Mouse (Mus musculus) neural tube, embryonic 11.5 days (tissue): ENCODE measurements around the gene Arid1b. TPM values are rescaled to one million over a fixed set of nuclear protein-coding genes. Genes with fewer than 3 reads are reported as not detected.

Experiments used
- ATAC-seq: fragments of 200-750 bp; cut with Nextera tagmentation; 2 replicates; pipeline ENCODE4 v1.8.0; 2017; ENCODE audit warnings: moderate number of reproducible peaks, mild to moderate bottlenecking, moderate TSS enrichment, moderate library complexity; ENCODE audit not compliant: insufficient read depth, low FRiP score, low TSS enrichment
- DNase-seq: peaks from one replicate; pipeline ENCODE4 v3.0.0-alpha.2; 2015; ENCODE audit warnings: low spot score
- H3K27ac ChIP-seq: fragments of 300-500 bp; sonication (generic); 2 replicates; pipeline ENCODE4 v1.5.1; 2014; ENCODE audit warnings: low read depth, mild to moderate bottlenecking, low read length
- H3K27me3 ChIP-seq: fragments of 300-500 bp; sonication (generic); 2 replicates; pipeline ENCODE4 v1.6.1; 2014; ENCODE audit warnings: mild to moderate bottlenecking, low read length, mixed read lengths; ENCODE audit not compliant: control insufficient read depth, insufficient read depth
- H3K36me3 ChIP-seq: fragments of 300-500 bp; sonication (generic); 2 replicates; pipeline ENCODE4 v1.6.1; 2014; ENCODE audit warnings: mild to moderate bottlenecking, low read length, moderate library complexity, mixed read lengths; ENCODE audit not compliant: control insufficient read depth, insufficient read depth
- H3K4me1 ChIP-seq: fragments of 300-500 bp; sonication (generic); 2 replicates; pipeline ENCODE4 v1.6.1; 2014; ENCODE audit warnings: low read length, mixed read lengths; ENCODE audit not compliant: control insufficient read depth, insufficient read depth
- H3K4me2 ChIP-seq: fragments of 300-500 bp; sonication (generic); 2 replicates; pipeline ENCODE4 v1.6.1; 2014; ENCODE audit warnings: low read depth, mild to moderate bottlenecking, moderate library complexity
- H3K4me3 ChIP-seq: fragments of 300-500 bp; sonication (generic); 2 replicates; pipeline ENCODE4 v1.5.1; 2014; ENCODE audit warnings: low read depth, low read length
- H3K9ac ChIP-seq: fragments of 300-500 bp; sonication (generic); 2 replicates; pipeline ENCODE4 v1.6.1; 2014; ENCODE audit warnings: mild to moderate bottlenecking, low read length
- H3K9me3 ChIP-seq: fragments of 300-500 bp; sonication (generic); 2 replicates; pipeline ENCODE4 v1.6.1; 2016; ENCODE audit warnings: low read length; ENCODE audit not compliant: control insufficient read depth
- WGBS: fragments of 180-500 bp; shearing (Covaris S2); extraction: QIAGEN DNeasy Blood & Tissue Kit; methylation state at CpG from one replicate; pipeline ENCODE4 v1.1.7; 2014; 5-methylcytosine and 5-hydroxymethylcytosine counted together
- polyA plus RNA-seq: library from polyadenylated mRNA; unstranded; fragments of >200 nt; fragmentation: Nextera tagmentation; extraction: Ambion mirVana; gene quantifications from 2 replicates; pipeline ENCODE4 v1.2.1, GENCODE M21; 2014

Gene Arid1b
- polyA plus RNA-seq, 1 experiment from 2014 or later: 14.3 TPM

DNA sequence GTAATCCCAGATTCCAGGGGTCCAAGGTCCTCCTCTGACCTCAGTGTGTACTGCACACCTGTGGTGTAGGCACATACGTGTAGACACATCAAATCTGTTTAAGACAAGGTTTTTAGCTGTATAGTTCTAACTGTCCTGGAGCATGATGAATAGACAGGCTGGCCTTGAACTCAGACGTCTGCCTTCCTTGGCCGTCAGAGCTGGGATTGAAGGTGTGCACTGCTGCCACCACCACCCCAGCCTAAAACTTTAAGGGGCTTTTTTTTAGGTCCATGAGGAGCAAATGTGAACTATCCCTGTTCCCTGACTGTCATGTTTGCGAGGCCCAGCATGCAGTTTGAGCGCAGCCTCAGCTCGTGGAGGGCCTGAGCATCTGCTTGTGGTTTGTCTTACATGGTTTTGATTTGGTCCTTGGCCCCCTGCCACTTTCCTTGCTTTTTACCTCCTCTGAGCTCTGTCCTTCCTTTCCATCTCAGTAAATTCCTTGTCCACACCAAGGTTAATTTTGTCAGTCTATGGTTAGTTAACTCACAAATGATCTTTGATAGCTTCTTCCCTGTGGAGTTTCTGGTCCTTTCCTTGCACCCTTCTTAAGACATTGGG, 224.9 kb downstream of the Arid1b start:
- Histone ChIP-seq H3K9ac (no peak overlapping the region), H3K4me1 (peaks cover 14% of the 10 kb centered on the region), H3K4me2 (no peak overlapping the region), H3K4me3 (no peak overlapping the region), H3K9me3 (no peaks in the 10 kb centered on the region), H3K36me3 (no peaks in the 10 kb centered on the region), H3K27me3 (no peaks in the 10 kb centered on the region), H3K27ac (no peak overlapping the region)
- ATAC-seq (no peak), DNase-seq (no peak)
- WGBS: 62% methylated on average over 6 of the region's 6 CpGs

DNA sequence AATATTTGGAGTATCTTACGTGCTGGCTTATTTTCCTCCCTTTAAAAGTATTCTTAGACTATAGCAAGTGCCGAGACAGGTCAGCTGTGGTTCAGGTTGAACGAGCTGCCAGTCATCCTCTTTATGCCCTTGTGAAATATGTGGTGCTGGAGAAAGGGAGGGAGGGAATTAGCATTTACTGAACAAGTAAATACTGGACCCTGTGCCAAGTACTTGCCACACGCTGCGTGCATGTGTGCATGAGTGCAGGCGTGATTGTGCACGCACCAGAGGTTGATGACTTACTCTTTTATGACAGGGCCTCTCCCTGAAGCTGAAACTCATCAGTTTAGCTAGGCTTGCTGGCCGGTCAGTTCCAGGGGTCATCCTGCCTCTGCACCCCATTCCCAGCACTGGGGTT, 226.9 kb downstream of the Arid1b start:
- peaks cover 14% of the 10 kb centered on the region for H3K4me1 ChIP-seq
- H3K4me3 ChIP-seq: no peak overlapping the region
- H3K36me3 ChIP-seq: no peaks in the 10 kb centered on the region
- no peak overlapping the region for H3K27ac ChIP-seq
- no peak for ATAC-seq
- no peaks in the 10 kb centered on the region for H3K27me3 ChIP-seq
- no peak for DNase-seq
- H3K9me3 ChIP-seq: no peaks in the 10 kb centered on the region
- 42% methylated on average over 8 of the region's 8 CpGs for WGBS
- H3K4me2 ChIP-seq: no peak overlapping the region
- peak overlapping the region; percentile 7; the same call in 1 of the 2 replicates for H3K9ac ChIP-seq

DNA sequence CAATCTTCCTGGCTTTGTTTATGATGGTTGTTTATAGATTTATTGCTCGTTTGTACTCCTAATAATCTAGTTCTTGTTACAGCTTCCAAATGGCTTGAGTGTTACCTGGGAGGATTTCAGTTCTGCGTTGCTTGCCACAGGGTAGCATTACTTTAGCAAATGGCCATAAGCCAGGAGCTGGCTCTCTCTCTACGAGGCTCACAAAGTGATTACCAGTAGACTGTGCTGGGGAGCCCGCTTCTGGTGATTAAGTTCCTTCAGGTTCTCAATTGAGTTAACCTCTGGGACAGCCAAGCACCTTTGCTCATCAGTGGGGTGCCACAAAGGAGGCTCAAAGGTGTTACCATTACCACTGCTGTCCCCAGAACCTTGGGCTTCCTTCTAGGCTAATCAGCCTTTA, 227.4 kb downstream of the Arid1b start:
- DNase-seq: no peak
- peaks cover 14% of the 10 kb centered on the region for H3K4me1 ChIP-seq

DNA sequence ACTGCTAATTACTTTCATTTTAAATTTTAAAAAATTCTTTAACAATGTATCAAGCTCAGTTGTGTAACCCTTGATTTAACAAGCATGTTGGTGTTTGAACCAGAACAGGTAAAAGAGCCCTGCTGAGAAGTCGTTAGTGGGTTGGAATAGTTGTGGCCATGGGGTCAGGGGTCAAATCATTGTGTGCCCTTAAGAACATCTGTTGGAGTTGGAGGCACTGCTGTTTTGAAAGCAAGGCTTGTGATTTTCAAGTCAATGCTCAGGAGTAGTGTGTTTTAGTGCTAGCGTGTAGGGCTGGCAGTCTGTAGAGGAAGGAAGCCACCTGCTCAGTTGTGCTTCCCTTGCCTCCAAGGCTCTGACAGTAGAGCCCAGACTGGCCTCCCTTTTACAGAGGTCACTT, 228.7 kb downstream of the Arid1b start:
- H3K27me3 ChIP-seq: no peaks in the 10 kb centered on the region
- no peaks in the 10 kb centered on the region for H3K9me3 ChIP-seq
- DNase-seq (no peak), ATAC-seq (no peak)
- no peak overlapping the region for H3K4me3 ChIP-seq
- no peak overlapping the region for H3K27ac ChIP-seq
- H3K4me2 ChIP-seq: no peak overlapping the region
- 9% methylated on average over 2 of the region's 2 CpGs for WGBS
- H3K4me1 ChIP-seq: peaks cover 17% of the 10 kb centered on the region
- H3K36me3 ChIP-seq: no peaks in the 10 kb centered on the region
- no peak overlapping the region for H3K9ac ChIP-seq

More for the DNA sequence above, 227.4 kb downstream of the Arid1b start:
- Histone ChIP-seq H3K4me2 (no peak overlapping the region), H3K9ac (no peak overlapping the region), H3K27ac (no peak overlapping the region), H3K27me3 (no peaks in the 10 kb centered on the region), H3K4me3 (no peak overlapping the region), H3K36me3 (no peaks in the 10 kb centered on the region), H3K9me3 (no peaks in the 10 kb centered on the region)
- ATAC-seq: no peak
- WGBS: 38% methylated on average over 4 of the region's 4 CpGs

DNA sequence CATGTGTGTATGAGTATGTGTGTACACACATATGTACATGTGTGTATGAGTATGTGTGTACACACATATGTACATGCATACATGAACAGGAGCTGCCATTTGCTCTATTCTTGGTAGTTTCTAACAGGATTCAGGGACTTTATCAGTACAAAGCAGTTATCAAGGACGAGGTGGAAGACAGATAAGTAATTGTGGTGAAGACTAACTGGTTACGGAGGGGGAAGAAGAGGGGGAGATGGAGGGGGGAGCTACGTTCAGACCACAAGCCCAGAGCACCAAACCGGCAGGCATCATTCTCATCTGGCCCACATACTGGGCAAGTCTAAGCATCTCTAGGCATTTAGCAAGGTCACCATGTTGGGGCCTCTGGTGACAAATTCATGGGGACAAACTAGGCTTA, 230.8 kb downstream of the Arid1b start:
- no peaks in the 10 kb centered on the region for H3K36me3 ChIP-seq
- no peak for DNase-seq
- no peak overlapping the region for H3K9ac ChIP-seq
- WGBS: 89% methylated on average over 4 of the region's 4 CpGs
- no peak overlapping the region for H3K27ac ChIP-seq
- peaks cover 27% of the 10 kb centered on the region for H3K4me1 ChIP-seq
- no peaks in the 10 kb centered on the region for H3K27me3 ChIP-seq
- H3K4me2 ChIP-seq: no peak overlapping the region
- no peak for ATAC-seq
- H3K4me3 ChIP-seq: no peak overlapping the region
- H3K9me3 ChIP-seq: no peaks in the 10 kb centered on the region

DNA sequence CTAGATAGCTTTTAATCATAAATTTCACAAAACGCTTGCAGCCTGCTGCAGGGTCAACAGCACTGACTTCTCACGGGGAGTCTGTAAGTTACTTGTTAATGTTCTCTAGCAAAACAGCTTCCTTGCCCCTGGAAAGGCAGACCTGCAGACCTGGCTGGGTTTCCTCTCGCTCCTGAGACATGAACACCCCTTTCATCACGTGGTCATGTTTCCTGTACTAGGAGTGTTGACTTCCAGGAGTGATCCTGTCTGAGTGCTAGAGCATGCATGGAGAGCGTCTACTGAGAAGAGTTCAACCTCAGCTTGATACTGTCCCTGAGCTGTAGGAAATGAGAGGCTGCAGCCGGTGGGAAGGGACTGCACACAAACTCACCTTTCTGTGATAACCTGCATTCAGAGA, 233.0 kb downstream of the Arid1b start:
- H3K36me3 ChIP-seq: no peaks in the 10 kb centered on the region
- H3K9ac ChIP-seq: no peak overlapping the region
- ATAC-seq (no peak), DNase-seq (no peak)
- no peak overlapping the region for H3K27ac ChIP-seq
- H3K4me1 ChIP-seq: peaks cover 19% of the 10 kb centered on the region
- 69% methylated on average over 6 of the region's 6 CpGs for WGBS
- no peak overlapping the region for H3K4me3 ChIP-seq
- no peaks in the 10 kb centered on the region for H3K27me3 ChIP-seq
- no peaks in the 10 kb centered on the region for H3K9me3 ChIP-seq
- no peak overlapping the region for H3K4me2 ChIP-seq

DNA sequence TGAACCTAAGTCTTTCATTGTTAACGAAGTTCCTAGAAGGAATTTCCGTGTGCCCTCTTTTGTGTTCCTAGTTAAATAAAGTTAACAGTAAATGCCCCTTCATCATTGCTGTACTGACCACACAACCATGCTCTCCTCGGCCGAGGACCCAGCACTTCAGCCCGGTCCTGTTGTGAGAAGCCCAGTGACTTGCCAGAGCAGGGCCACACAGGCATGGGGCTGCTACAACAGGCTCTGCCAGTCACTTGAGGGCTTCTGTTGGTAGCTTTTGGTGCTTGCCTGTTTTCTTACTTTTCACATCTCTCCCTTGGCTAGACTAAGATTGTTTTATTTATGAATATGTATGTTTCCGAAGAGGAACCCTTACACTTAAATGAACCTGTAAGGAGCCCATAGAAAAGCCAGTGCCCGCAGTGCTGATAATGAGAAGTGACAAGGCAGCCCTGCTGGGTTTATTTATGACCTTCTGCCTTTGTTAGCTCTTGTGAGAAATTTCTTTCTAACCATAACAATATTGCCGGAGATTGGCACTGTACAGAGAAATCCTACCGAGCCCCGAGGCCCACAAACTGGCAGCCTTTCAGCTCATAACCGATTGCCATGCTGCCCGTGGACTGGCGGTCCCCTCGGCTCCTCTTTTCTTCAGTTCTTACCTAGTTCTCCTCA, 234.0 kb downstream of the Arid1b start:
- no peak overlapping the region for H3K4me2 ChIP-seq
- WGBS: 59% methylated on average over 14 of the region's 14 CpGs
- peak overlapping the region; percentile 46; the same call in 1 of the 2 replicates for H3K27ac ChIP-seq

DNA sequence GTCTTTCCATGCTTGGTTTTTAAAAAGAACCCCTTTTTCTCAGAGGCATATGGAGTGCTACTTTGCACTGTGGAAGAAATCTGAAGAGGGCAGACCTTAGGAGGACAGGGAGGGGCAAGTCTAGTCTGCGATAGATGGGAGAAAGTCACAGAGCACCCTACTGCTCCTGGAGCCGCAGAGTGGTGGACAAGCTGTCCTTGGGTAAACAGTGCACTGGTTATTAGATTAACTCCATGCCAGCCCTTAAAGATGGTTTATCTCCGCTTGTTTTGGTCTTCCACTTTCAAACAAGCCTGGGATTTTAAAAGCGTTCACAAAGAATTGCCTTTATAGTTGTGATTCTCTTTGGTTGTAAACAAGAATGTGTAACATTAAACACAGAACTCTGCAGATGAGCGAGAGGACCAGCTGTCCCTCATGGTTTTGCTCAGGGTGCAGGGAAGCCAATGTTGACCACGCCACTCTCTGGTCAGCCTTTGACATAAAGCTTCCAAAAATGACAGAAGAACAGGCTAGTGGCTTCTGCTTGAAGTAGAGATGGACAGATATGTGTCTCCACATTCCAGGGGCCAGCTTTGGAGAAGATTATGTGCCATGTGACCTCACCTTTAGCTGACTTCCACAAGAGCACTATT, 234.6 kb downstream of the Arid1b start:
- Histone ChIP-seq H3K4me3 (no peak overlapping the region), H3K4me2 (no peak overlapping the region), H3K36me3 (no peaks in the 10 kb centered on the region), H3K9me3 (no peaks in the 10 kb centered on the region), H3K27me3 (no peaks in the 10 kb centered on the region), H3K27ac (peak overlapping the region; percentile 46; the same call in 1 of the 2 replicates), H3K9ac (no peak overlapping the region; the same call in 1 of the 2 replicates), H3K4me1 (peaks cover 19% of the 10 kb centered on the region)
- WGBS: 74% methylated on average over 6 of the region's 6 CpGs
- DNase-seq: no peak
- no peak for ATAC-seq

More for the DNA sequence above, 234.0 kb downstream of the Arid1b start:
- ATAC-seq: no peak
- Histone ChIP-seq H3K36me3 (no peaks in the 10 kb centered on the region), H3K4me3 (no peak overlapping the region), H3K4me1 (peaks cover 19% of the 10 kb centered on the region), H3K9ac (no peak overlapping the region; the same call in 1 of the 2 replicates), H3K9me3 (no peaks in the 10 kb centered on the region), H3K27me3 (no peaks in the 10 kb centered on the region)
- DNase-seq: no peak

DNA sequence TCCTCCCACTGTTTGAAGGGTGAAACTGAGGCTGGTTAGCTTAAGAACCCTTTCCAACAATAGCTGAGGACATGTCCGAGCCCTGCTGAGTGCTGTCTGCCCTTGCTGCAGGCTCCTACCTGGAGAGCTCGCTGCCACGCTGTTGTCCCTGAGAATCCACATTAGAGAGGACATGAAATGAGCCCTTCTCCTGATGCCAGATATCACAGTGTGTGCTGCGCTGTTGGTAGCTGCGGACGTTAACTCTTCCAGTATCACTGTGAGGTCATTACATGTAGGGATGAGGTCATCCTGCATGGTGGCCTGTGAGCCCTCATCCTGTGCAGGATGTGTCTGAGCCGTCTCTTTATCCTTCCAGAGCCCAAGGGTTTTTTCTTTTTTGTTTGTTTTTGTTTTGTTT, 235.9 kb downstream of the Arid1b start:
- Histone ChIP-seq H3K27ac (no peak overlapping the region), H3K4me3 (no peak overlapping the region), H3K9me3 (no peaks in the 10 kb centered on the region), H3K27me3 (no peaks in the 10 kb centered on the region), H3K4me2 (no peak overlapping the region), H3K36me3 (no peaks in the 10 kb centered on the region), H3K9ac (no peak overlapping the region), H3K4me1 (peaks cover 19% of the 10 kb centered on the region)
- DNase-seq (no peak), ATAC-seq (no peak)
- 84% methylated on average over 7 of the region's 7 CpGs for WGBS
